Mouse (Mus musculus): ENCODE data around the gene Shc3.

DNA sequence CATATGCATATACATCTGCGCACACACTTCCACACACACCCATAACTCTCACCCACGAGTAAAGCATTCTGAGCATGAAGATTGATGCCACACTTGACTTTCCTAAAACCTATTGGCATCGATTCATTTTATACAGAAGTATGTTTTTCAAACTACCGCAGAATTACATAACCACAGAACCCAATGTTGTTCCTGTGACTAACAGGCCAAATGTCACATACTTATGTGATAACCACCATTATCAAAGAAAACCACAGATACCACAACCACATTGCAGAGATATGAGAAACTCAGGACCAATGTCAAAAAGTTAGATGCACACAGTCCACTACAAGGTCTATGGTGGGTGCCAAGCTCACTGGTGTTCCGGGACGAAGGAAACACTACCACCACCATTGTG lies 50.3 kb downstream of the Shc3 start:
- no peak for TF ChIP-seq TAL1 (IDR thresholded peaks at IDR 0.05; ENCODE audit: low read length)
- no peak for TF ChIP-seq GATA1 (IDR thresholded peaks at IDR 0.05; ENCODE audit: low read length)

Data from erythroblast, embryonic 14.5 days (primary cell).